Mouse (Mus musculus): ENCODE data around the gene Lst1. TPM values are rescaled to one million over a fixed set of nuclear protein-coding genes. Genes with fewer than 3 reads are reported as not detected.

Gene Lst1
- total and polyA plus RNA-seq, 3 experiments = 2.9 to 8.5 (median 8.4) TPM

- peak; percentile 50; the same call in 1 of the 2 replicates for TF ChIP-seq BHLHE40 (IDR thresholded peaks at IDR 0.05; ENCODE audit: low read depth, low read length)
- TF ChIP-seq TBP (conservative IDR thresholded peaks at IDR 0.05; ENCODE audit: low read depth, low read length) = no peak
- TF ChIP-seq EP300 (IDR thresholded peaks at IDR 0.05; ENCODE audit: low read length) = no peak
- no peak for TF ChIP-seq JUN (IDR thresholded peaks at IDR 0.05; ENCODE audit: insufficient read depth, low read depth, low read length)
- no peak for TF ChIP-seq HCFC1 (IDR thresholded peaks at IDR 0.05; ENCODE audit: low read depth, low read length)
- TF ChIP-seq USF1 (IDR thresholded peaks at IDR 0.05; ENCODE audit: low read depth, low read length) = no peak
- no peak for TF ChIP-seq ETS1 (conservative IDR thresholded peaks at IDR 0.05; ENCODE audit: low read depth, low read length)
- TF ChIP-seq POLR2AphosphoS2 (IDR thresholded peaks at IDR 0.05; ENCODE audit: low read depth, low read length) = 0 out of 2 replicates have a peak, but pooled peaks have one; percentile 32
- no peak for TF ChIP-seq PAX5 (IDR thresholded peaks at IDR 0.05; ENCODE audit: low read length)
- no peak for TF ChIP-seq UBTF (IDR thresholded peaks at IDR 0.05; ENCODE audit: low read depth, low read length)
- no peak for TF ChIP-seq USF2 (conservative IDR thresholded peaks at IDR 0.05; ENCODE audit: low read depth, low read length)
- TF ChIP-seq E2F4 (IDR thresholded peaks at IDR 0.05; ENCODE audit: insufficient replicate concordance, low read depth, low read length) = no peak
Observed at GRCm38 (mm10) chr17:35135591-35136320, 52.5 kb downstream of the Lst1 start (continued).

Other genes starting within 250 kb of the Lst1 start
Only the 20 nearest of the 38 such genes appear.
- gene Ly6g6d, start 110.4 kb downstream of the Lst1 start, total RNA-seq (2012; rRNA removed) = not detected in 2 replicates
- gene Ly6g6d, start 110.4 kb downstream of the Lst1 start, total RNA-seq (2014; rRNA removed) = not detected in 2 replicates
- 0.44 and 0.46 TPM in 2 replicates for gene Ly6g6d, start 110.4 kb downstream of the Lst1 start, polyA plus RNA-seq (2012; ENCODE audit: insufficient read length, low read depth)
- not detected in 2 replicates for gene Ly6g6f, start 102.8 kb downstream of the Lst1 start, total RNA-seq (2012; rRNA removed)
- 0.22 and 0.54 TPM in 2 replicates for gene Ly6g6f, start 102.8 kb downstream of the Lst1 start, total RNA-seq (2014; rRNA removed)
- 0.29 and 0.67 TPM in 2 replicates for gene Ly6g6f, start 102.8 kb downstream of the Lst1 start, polyA plus RNA-seq (2012; ENCODE audit: insufficient read length, low read depth)
- gene Abhd16a, start 99.2 kb downstream of the Lst1 start, total RNA-seq (2012; rRNA removed) = 15.3 and 16.2 TPM in 2 replicates
- gene Abhd16a, start 99.2 kb downstream of the Lst1 start, total RNA-seq (2014; rRNA removed) = 11.7 and 16.6 TPM in 2 replicates
- 10.7 and 11.6 TPM in 2 replicates for gene Abhd16a, start 99.2 kb downstream of the Lst1 start, polyA plus RNA-seq (2012; ENCODE audit: insufficient read length, low read depth)
- gene Ly6g5c, start 80.2 kb downstream of the Lst1 start, total RNA-seq (2012; rRNA removed) = not detected in 2 replicates
- gene Ly6g5c, start 80.2 kb downstream of the Lst1 start, total RNA-seq (2014; rRNA removed) = not detected in 2 replicates
- gene Ly6g5c, start 80.2 kb downstream of the Lst1 start, polyA plus RNA-seq (2012; ENCODE audit: insufficient read length, low read depth) = not detected in 2 replicates
- 0.30 and 0.50 TPM in 2 replicates for gene Ly6g5b, start 73.0 kb downstream of the Lst1 start, total RNA-seq (2012; rRNA removed)
- gene Ly6g5b, start 73.0 kb downstream of the Lst1 start, total RNA-seq (2014; rRNA removed) = 0.88 and 0.91 TPM in 2 replicates
- gene Ly6g5b, start 73.0 kb downstream of the Lst1 start, polyA plus RNA-seq (2012; ENCODE audit: insufficient read length, low read depth) = 1.0 and 1.1 TPM in 2 replicates
- gene Gpank1, start 67.0 kb downstream of the Lst1 start, total RNA-seq (2012; rRNA removed) = 42.7 and 43.0 TPM in 2 replicates
- 32.6 and 36.6 TPM in 2 replicates for gene Gpank1, start 67.0 kb downstream of the Lst1 start, total RNA-seq (2014; rRNA removed)
- gene Gpank1, start 67.0 kb downstream of the Lst1 start, polyA plus RNA-seq (2012; ENCODE audit: insufficient read length, low read depth) = 32.5 and 33.6 TPM in 2 replicates
- 130 and 143 TPM in 2 replicates for gene Csnk2b, start 66.4 kb downstream of the Lst1 start, total RNA-seq (2012; rRNA removed)
- 85.3 and 89.3 TPM in 2 replicates for gene Csnk2b, start 66.4 kb downstream of the Lst1 start, total RNA-seq (2014; rRNA removed)
- gene Csnk2b, start 66.4 kb downstream of the Lst1 start, polyA plus RNA-seq (2012; ENCODE audit: insufficient read length, low read depth) = 267 and 348 TPM in 2 replicates
- 15.6 and 17.0 TPM in 2 replicates for gene D17H6S53E, start 62.1 kb downstream of the Lst1 start, total RNA-seq (2012; rRNA removed)
- 8.8 and 11.9 TPM in 2 replicates for gene D17H6S53E, start 62.1 kb downstream of the Lst1 start, total RNA-seq (2014; rRNA removed)
- 8.7 and 13.8 TPM in 2 replicates for gene D17H6S53E, start 62.1 kb downstream of the Lst1 start, polyA plus RNA-seq (2012; ENCODE audit: insufficient read length, low read depth)
- gene Apom, start 56.4 kb downstream of the Lst1 start, total RNA-seq (2012; rRNA removed) = 0.21 TPM in 1 of 2 replicates, not detected in the other
- gene Apom, start 56.4 kb downstream of the Lst1 start, total RNA-seq (2014; rRNA removed) = not detected in 2 replicates
- gene Apom, start 56.4 kb downstream of the Lst1 start, polyA plus RNA-seq (2012; ENCODE audit: insufficient read length, low read depth) = 0.39 and 0.41 TPM in 2 replicates
- 73.0 and 73.7 TPM in 2 replicates for gene Bag6, start 53.3 kb downstream of the Lst1 start, total RNA-seq (2012; rRNA removed)
- gene Bag6, start 53.3 kb downstream of the Lst1 start, total RNA-seq (2014; rRNA removed) = 21.7 and 26.0 TPM in 2 replicates
- 133 and 152 TPM in 2 replicates for gene Bag6, start 53.3 kb downstream of the Lst1 start, polyA plus RNA-seq (2012; ENCODE audit: insufficient read length, low read depth)
- gene Prrc2a, start 23.5 kb downstream of the Lst1 start, total RNA-seq (2012; rRNA removed) = 80.4 and 87.1 TPM in 2 replicates
- gene Prrc2a, start 23.5 kb downstream of the Lst1 start, total RNA-seq (2014; rRNA removed) = 27.8 and 31.3 TPM in 2 replicates
- 234 and 313 TPM in 2 replicates for gene Prrc2a, start 23.5 kb downstream of the Lst1 start, polyA plus RNA-seq (2012; ENCODE audit: insufficient read length, low read depth)
- gene Aif1, start 12.4 kb downstream of the Lst1 start, total RNA-seq (2012; rRNA removed) = 7.0 and 14.7 TPM in 2 replicates
- gene Aif1, start 12.4 kb downstream of the Lst1 start, total RNA-seq (2014; rRNA removed) = 14.1 and 15.5 TPM in 2 replicates
- 14.7 and 19.7 TPM in 2 replicates for gene Aif1, start 12.4 kb downstream of the Lst1 start, polyA plus RNA-seq (2012; ENCODE audit: insufficient read length, low read depth)
- 120 and 150 TPM in 2 replicates for gene Ltb, start 6.0 kb upstream of the Lst1 start, total RNA-seq (2012; rRNA removed)
- 228 and 234 TPM in 2 replicates for gene Ltb, start 6.0 kb upstream of the Lst1 start, total RNA-seq (2014; rRNA removed)
- 263 and 267 TPM in 2 replicates for gene Ltb, start 6.0 kb upstream of the Lst1 start, polyA plus RNA-seq (2012; ENCODE audit: insufficient read length, low read depth)
- 18.8 and 28.0 TPM in 2 replicates for gene Tnf, start 13.6 kb upstream of the Lst1 start, total RNA-seq (2012; rRNA removed)
- 19.0 and 20.8 TPM in 2 replicates for gene Tnf, start 13.6 kb upstream of the Lst1 start, total RNA-seq (2014; rRNA removed)
- 25.2 and 28.3 TPM in 2 replicates for gene Tnf, start 13.6 kb upstream of the Lst1 start, polyA plus RNA-seq (2012; ENCODE audit: insufficient read length, low read depth)
- 8.9 and 13.4 TPM in 2 replicates for gene Lta, start 16.9 kb upstream of the Lst1 start, total RNA-seq (2012; rRNA removed)
- gene Lta, start 16.9 kb upstream of the Lst1 start, total RNA-seq (2014; rRNA removed) = 18.9 and 19.6 TPM in 2 replicates
- gene Lta, start 16.9 kb upstream of the Lst1 start, polyA plus RNA-seq (2012; ENCODE audit: insufficient read length, low read depth) = 50.4 and 53.0 TPM in 2 replicates
- gene Gm16181, start 32.4 kb upstream of the Lst1 start, total RNA-seq (2012; rRNA removed) = not detected in 2 replicates
- not detected in 2 replicates for gene Gm16181, start 32.4 kb upstream of the Lst1 start, total RNA-seq (2014; rRNA removed)
- not detected in 2 replicates for gene Gm16181, start 32.4 kb upstream of the Lst1 start, polyA plus RNA-seq (2012; ENCODE audit: insufficient read length, low read depth)
- 0.76 and 0.88 TPM in 2 replicates for gene Atp6v1g2, start 45.2 kb upstream of the Lst1 start, total RNA-seq (2012; rRNA removed)
- gene Atp6v1g2, start 45.2 kb upstream of the Lst1 start, total RNA-seq (2014; rRNA removed) = 0.23 and 0.27 TPM in 2 replicates
- 1.4 and 2.0 TPM in 2 replicates for gene Atp6v1g2, start 45.2 kb upstream of the Lst1 start, polyA plus RNA-seq (2012; ENCODE audit: insufficient read length, low read depth)
- gene Nfkbil1, start 47.4 kb upstream of the Lst1 start, total RNA-seq (2012; rRNA removed) = 16.7 and 22.0 TPM in 2 replicates
- gene Nfkbil1, start 47.4 kb upstream of the Lst1 start, total RNA-seq (2014; rRNA removed) = 15.2 TPM in 2 replicates
- gene Nfkbil1, start 47.4 kb upstream of the Lst1 start, polyA plus RNA-seq (2012; ENCODE audit: insufficient read length, low read depth) = 25.9 and 31.6 TPM in 2 replicates
- 208 and 229 TPM in 2 replicates for gene Ddx39b, start 53.3 kb upstream of the Lst1 start, total RNA-seq (2012; rRNA removed)
- gene Ddx39b, start 53.3 kb upstream of the Lst1 start, total RNA-seq (2014; rRNA removed) = 242 and 254 TPM in 2 replicates
- 341 and 411 TPM in 2 replicates for gene Ddx39b, start 53.3 kb upstream of the Lst1 start, polyA plus RNA-seq (2012; ENCODE audit: insufficient read length, low read depth)
- 817 and 944 TPM in 2 replicates for gene H2-D1, start 74.3 kb upstream of the Lst1 start, total RNA-seq (2012; rRNA removed)
- gene H2-D1, start 74.3 kb upstream of the Lst1 start, total RNA-seq (2014; rRNA removed) = 659 and 667 TPM in 2 replicates
- gene H2-D1, start 74.3 kb upstream of the Lst1 start, polyA plus RNA-seq (2012; ENCODE audit: insufficient read length, low read depth) = 880 and 952 TPM in 2 replicates

Data from CH12.LX (cell line).